Mouse (Mus musculus): ENCODE measurements around the gene Themis.

GRCm38 (mm10) chr10:28890886-28891285, 222.7 kb downstream of the Themis start:
- TF ChIP-seq CTCF (IDR thresholded peaks at IDR 0.05; ENCODE audit: low read depth) = no peak
- no peak for TF ChIP-seq EP300 (IDR thresholded peaks at IDR 0.05; ENCODE audit: low read depth)

Data from heart, postnatal 0 days (tissue).